Mouse (Mus musculus): Measurements from ENCODE around the gene Nmb.

DNA sequence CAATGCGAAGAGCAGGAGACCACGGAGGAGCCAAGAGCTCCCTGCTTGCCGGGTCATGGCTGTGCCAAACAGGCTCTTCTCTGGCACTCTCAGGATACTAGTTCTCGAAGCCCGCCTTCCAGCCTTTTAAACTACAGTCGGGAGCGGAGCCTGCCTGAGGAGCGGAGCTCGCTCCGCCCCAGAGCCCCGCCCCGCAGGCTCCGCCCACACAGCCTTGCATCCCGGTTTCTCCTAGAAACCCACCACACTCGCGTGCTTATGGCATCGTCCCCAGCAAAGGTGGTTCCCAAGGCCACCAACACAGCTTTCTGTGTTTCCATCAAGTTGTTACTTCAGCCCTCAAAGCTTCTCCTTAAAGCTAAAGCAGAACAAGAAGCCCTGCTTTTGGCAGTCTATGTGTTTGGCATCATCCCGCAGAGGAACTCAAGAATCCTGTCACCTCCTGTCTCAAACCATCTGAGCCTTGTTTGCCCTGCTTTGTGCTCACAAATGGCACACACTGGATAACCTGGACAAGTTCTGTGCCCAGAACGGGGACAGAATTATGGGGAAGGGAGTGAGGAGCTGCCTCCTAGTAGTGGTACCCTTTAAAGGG, at the start of gene Nmb:
- no peak for TF ChIP-seq GATA1 (IDR thresholded peaks at IDR 0.05; ENCODE audit: borderline replicate concordance, low read length)
- no peak for TF ChIP-seq FLI1 (IDR thresholded peaks at IDR 0.05; ENCODE audit: low read length)

Data from megakaryocyte, embryonic 14.5 days (primary cell).